Mouse (Mus musculus): ENCODE results near the gene Mex3d.
"Not testable (repeated sequence)": the region's sequence is repeated elsewhere in the genome, so short reads cannot be mapped to it uniquely, and the experiment has no call there.

Gene Mex3d

GRCm38 (mm10) chr10:80357336-80357735 lies 30.1 kb downstream of the Mex3d start:
- CTCF ChIA-PET, result no interaction called here

DNA sequence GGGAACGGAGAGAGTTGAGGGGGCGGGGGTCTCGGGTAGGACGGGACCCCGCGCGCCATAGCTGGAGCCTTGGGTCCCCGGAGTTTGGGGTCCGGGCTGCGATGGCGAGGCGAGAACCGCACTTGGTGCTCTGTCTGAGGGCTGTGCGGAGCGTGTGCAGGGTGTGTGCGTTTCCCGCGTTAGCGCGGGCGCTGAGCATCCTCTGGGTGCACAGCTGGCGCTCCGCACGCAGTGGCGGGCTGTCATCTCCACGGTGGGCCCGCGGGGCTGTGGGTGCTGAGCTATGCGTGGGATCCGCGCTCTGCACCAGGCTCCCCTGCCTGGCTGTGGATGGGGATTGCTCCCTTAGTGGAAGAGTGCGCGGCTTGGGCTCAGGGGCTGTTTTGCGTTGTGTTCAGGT lies 30.7 kb downstream of the Mex3d start:
- CTCF ChIA-PET, result no interaction called here

GRCm38 (mm10) chr10:80356001-80356682 lies 31.3 kb downstream of the Mex3d start, which contains the start of gene Plk5:
Gene Plk5, plus strand, starts transcription at chr10:80356459.
- CTCF ChIA-PET, result no interaction called here

DNA sequence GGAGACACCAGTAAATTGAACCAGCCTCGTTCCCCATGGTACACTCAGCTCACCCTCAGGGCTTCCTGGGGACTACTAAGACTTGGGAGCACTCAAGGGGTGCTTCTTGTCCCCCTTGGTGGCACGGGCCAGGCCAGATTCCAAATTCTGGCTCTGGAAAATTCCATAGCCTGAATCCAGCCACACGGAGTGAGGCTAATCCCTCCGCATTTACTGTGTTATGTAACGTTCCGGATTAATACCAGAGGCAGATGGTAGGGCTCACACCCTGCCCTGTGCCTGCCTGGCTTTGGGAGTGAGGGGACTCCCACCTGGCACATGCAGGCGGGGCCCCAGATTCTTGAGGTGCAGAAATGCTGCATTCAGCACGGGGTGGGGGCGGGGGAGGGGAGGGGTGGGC lies 32.0 kb downstream of the Mex3d start:
- CTCF ChIA-PET, result no interaction called here

- CTCF ChIA-PET, result no interaction called here
These were observed 34.7 kb downstream of the Mex3d start for GRCm38 (mm10) chr10:80352727-80353126.

- CTCF ChIA-PET, result no interaction called here
These were observed 35.6 kb downstream of the Mex3d start for GRCm38 (mm10) chr10:80351896-80352295.

DNA sequence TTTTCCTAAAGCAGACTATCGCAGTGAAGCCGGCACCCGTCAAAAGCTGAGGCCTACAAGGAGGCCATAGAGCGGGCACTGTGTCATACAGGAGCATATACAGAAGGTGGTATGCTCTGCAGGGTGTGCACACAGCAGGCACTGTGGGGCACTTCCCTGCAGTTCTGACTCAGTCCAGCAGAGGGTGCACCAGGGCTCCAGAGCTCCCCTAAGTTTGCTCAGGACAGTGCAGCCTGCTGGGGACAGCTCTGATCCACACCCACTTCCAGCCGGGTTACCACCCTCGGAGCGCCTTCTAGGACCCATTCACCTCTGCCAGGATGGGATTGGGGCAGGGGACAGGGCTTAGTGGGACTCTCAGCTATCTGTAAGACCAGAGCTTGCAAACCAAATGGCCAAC lies 37.2 kb downstream of the Mex3d start:
- CTCF ChIA-PET, result interaction anchor here (0.6 kb wide), 2 partner anchors 36 to 459 kb away, joined by 3 read pairs; no protein-coding TSS in a partner anchor

GRCm38 (mm10) chr10:80348981-80349380 lies 38.5 kb downstream of the Mex3d start:
- CTCF ChIA-PET, result interaction anchor here (0.8 kb wide), 1 partner anchor 12 kb away, joined by 5 read pairs; no protein-coding TSS in a partner anchor

DNA sequence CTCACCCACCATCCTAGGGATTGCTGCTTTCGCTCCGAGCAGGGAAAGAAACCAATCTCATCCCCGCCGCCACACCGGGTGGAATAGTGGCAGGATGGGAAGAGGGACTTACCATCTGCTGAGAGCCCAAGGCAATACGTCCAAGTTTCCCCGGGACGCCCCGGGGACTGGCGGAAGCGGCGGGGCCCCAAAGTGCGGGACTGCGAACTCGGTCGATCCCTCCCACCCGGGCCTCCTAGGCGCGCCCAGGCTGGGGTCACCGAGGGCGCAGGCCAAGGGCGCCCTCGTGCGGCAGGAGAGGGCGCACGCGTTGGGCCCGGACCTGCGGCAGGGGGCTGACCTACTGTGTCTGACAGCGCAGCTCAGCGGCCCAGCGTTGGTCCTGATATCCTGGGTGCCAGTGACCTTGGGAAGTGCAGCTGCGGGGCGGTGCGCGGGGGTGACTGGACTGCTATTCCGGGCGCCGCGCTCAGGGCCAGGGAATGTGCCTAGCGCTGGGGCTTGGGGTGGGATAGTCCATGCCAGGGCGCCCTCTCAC lies 39.1 kb downstream of the Mex3d start, which contains the start of gene Adamtsl5:
Gene Adamtsl5, minus strand, starts transcription at position 169 of the 538 bp plus-strand sequence.
- CTCF ChIA-PET, result interaction anchor here (0.8 kb wide), 1 partner anchor 11 kb away, joined by 5 read pairs; no protein-coding TSS in a partner anchor

GRCm38 (mm10) chr10:80347514-80347967 lies 39.9 kb downstream of the Mex3d start:
- CTCF ChIA-PET, result interaction anchor here (0.6 kb wide), 1 partner anchor 21 kb away, joined by 3 read pairs; no protein-coding TSS in a partner anchor

DNA sequence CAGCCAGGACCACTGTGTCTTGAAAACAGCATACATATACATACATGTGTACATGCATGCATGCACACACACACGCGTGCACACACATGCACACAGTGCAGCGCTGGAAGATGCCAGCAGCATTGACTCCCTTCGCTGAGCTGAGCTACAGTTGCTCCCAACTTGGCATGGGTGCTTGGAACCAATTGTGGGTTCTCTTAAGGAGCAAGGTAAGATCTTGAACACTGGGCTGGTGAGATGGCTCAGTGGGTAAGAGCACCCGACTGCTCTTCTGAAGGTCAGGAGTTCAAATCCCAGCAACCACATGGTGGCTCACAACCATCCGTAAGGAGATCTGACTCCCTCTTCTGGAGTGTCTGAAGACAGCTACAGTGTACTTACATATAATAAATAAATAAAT lies 41.5 kb downstream of the Mex3d start:
- CTCF ChIA-PET, result not testable (repeated sequence)

- CTCF ChIA-PET, result interaction anchor here (0.5 to 0.6 kb wide), 2 partner anchors 46 to 88 kb away, joined by 3 to 6 read pairs; no protein-coding TSS in a partner anchor
These were observed 42.3 kb downstream of the Mex3d start for GRCm38 (mm10) chr10:80345122-80345521.

GRCm38 (mm10) chr10:80344131-80344661 lies 43.3 kb downstream of the Mex3d start:
- CTCF ChIA-PET, result no interaction called here

DNA sequence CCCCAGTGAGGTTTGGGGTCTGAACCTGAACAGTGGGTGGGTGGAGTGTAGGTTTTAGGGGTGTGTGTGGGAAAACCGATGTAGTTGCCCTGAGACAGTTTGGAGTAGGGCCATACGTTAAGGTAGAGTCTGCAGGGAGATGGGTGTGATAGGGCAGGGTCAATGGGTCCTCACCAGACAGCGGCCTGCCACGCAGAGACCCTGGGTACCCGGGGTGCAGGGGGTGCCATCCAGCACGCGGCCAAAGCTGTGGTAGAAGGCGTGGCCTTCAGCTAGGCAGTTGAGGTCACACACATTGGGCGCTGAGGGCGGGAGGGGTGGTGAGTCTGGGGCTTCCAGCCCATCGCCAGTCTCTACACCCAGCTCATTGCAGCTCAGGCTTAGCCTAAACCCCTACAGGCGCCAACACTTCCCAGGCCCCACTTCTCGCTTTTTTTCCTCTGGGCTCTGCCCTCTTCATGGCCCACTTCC lies 44.0 kb downstream of the Mex3d start:
- CTCF ChIA-PET, result interaction anchor here (0.9 to 1.0 kb wide), 2 partner anchors 39 to 60 kb away, joined by 3 read pairs; no protein-coding TSS in a partner anchor

GRCm38 (mm10) chr10:80342749-80343424 lies 44.6 kb downstream of the Mex3d start:
- CTCF ChIA-PET, result interaction anchor here (0.9 to 1.0 kb wide), 2 partner anchors 38 to 60 kb away, joined by 3 read pairs; no protein-coding TSS in a partner anchor

DNA sequence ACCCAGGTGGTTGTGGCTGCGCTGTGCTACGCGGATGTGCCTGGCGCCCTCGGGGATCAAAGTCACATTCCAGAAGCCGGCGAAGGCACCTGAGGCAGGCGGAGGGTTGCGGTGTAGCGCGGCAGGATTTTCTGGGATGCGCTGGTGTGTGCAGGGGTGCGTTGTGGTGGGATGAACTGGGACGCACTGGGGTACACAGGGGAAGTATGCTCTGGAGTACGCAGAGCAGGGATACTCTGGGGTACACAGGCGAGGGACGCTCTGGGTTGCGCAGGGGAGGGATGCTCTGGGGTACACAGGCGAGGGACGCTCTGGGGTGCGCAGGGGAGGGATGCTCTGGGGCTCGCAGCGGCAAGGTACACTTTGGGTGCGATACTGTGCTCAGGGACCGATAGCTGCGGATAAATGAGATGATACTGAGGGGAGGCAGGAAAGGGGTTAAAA lies 45.1 kb downstream of the Mex3d start:
- CTCF ChIA-PET, result interaction anchor here (0.9 kb wide), 1 partner anchor 38 kb away, joined by 3 read pairs; no protein-coding TSS in a partner anchor

DNA sequence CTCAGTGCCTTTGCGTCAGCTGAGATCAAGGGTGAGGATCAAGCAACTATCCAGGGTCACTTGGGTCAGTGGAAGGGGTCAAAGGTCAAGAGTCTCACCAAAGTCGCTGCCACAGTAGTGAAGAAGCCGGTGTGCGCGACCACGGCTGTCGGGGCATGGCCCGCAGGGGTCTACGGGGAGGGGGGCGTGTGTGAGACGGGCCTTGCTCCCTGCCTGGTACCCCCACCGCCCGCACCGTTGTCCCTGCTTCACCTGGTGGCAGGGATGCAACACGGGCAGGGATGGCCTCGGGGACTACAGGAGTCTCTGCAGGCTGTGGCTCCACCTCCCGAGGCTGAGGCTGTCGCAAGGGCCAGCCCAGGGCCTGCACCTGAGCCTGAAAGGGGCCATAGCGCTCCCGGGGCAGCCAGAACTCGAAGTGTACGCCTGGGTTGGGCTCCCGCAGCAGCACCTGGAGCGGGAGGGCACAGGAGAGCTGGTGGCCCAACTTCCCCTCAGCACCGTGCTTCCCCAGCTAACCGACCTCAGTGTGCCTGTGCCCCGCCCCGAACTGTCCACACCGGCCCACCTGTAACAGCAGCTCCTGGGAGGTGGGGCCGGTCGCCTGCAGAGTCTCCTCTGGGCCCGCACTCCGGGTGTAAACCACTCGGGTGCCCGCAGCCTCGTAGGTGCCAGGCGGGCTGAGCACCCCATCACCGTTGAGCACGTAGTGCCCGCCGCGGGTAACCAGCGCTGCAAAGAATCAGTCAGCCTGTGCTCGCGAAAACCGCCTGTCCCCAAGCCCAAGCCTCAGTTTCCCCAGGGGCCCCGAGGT lies 45.8 kb downstream of the Mex3d start:
- CTCF ChIA-PET, result no interaction called here

GRCm38 (mm10) chr10:80341026-80341425 lies 46.4 kb downstream of the Mex3d start:
- CTCF ChIA-PET, result interaction anchor here (0.6 to 1.0 kb wide), 3 partner anchors 9 to 50 kb away, joined by 3 read pairs; no protein-coding TSS in a partner anchor

GRCm38 (mm10) chr10:80339941-80340750 lies 47.3 kb downstream of the Mex3d start:
- CTCF ChIA-PET, result interaction anchor here (0.6 to 1.0 kb wide), 3 partner anchors 8 to 49 kb away, joined by 3 read pairs; no protein-coding TSS in a partner anchor

GRCm38 (mm10) chr10:80336263-80336662 lies 51.2 kb downstream of the Mex3d start:
- CTCF ChIA-PET, result no interaction called here

Measured in spleen, embryonic (tissue).